Mouse (Mus musculus): ENCODE results near the gene Pgs1. TPM values are rescaled to one million over a fixed set of nuclear protein-coding genes. Genes with fewer than 3 reads are reported as not detected.
A peak's percentile ranks its signal among the peaks of the same experiment; 100 is the strongest.

The Pgs1 gene
- polyA plus RNA-seq, 1 experiment from 2014 or later, result 30.6 TPM

DNA sequence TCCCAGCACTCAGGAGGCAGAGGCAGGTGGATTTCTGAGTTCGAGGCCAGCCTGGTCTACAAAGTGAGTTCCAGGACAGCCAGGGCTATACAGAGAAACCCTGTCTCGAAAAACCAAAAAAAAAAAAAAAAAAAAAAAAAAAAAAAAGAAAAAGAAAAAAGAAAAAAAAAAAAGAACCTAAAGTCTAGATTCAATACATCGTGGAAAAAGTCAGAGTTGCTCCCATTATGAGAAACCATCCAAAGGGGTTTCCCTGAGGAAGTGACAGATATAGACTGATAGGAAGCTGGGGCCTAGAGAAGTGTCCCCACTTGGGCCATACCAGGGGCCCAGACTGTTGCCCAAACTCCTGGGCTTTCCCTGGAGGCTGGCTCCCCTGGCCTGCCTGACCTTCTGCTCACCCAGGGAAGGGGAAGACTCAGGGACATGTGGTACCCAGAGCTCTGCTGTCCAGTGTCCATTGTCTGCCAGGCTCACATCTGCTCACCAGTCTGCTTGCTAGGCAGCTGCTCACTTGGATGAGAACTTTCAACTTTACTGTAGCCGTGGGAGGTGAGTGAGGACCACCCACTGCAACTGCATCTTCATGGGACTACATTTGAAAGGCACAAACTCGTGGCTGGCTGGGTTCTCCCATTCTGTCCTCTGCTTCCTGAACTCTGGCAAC, 8.3 kb upstream of the Pgs1 start:
- no peaks in the 10 kb centered on the region for H3K9me3 ChIP-seq (ENCODE audit: control insufficient read depth, low read depth, low read length)
- no peak overlapping the region for H3K9ac ChIP-seq (replicated peaks; ENCODE audit: low read depth, low read length)
- H3K4me1 ChIP-seq (ENCODE audit: control insufficient read depth, insufficient read depth, low read length), result peaks cover 21% of the 10 kb centered on the region
- H3K36me3 ChIP-seq (ENCODE audit: control insufficient read depth, insufficient read depth, low read length), result no peaks in the 10 kb centered on the region
- 67% methylated on average over 4 of the region's 5 CpGs for WGBS
- no peak overlapping the region for H3K4me3 ChIP-seq (ENCODE audit: low read depth, low read length)
- ATAC-seq (ENCODE audit: insufficient number of reproducible peaks, insufficient read depth, low FRiP score, low read depth), result no peak
- no peak overlapping the region for H3K4me2 ChIP-seq (replicated peaks; ENCODE audit: low read depth, low read length)
- H3K27ac ChIP-seq (ENCODE audit: low read length), result no peak overlapping the region
- H3K27me3 ChIP-seq (ENCODE audit: control insufficient read depth, insufficient read depth, low read length), result no peaks in the 10 kb centered on the region

DNA sequence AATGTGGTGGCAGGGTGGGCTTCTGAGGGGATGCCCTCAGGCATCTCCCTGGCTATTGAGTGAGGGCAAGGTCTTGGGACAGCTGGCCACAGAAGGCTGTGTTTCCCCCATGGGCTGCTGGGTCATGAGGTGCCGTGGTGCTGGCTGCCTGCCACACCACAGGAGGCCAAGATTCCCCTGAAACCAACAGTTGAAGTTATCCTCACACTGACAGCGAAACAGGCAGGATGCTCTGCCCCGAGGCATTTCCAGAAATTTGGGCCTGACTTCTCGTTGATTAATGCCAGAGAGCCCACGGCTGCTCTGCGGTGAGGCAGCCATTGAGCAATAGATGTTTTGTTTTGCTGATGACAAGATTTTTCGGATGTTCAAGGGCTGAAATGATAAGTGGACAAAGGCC, 6.7 kb upstream of the Pgs1 start:
- Histone ChIP-seq H3K4me2 (replicated peaks; ENCODE audit: low read depth, low read length) (no peak overlapping the region), H3K9ac (replicated peaks; ENCODE audit: low read depth, low read length) (no peak overlapping the region), H3K36me3 (ENCODE audit: control insufficient read depth, insufficient read depth, low read length) (no peaks in the 10 kb centered on the region), H3K4me3 (ENCODE audit: low read depth, low read length) (no peak overlapping the region), H3K9me3 (ENCODE audit: control insufficient read depth, low read depth, low read length) (no peaks in the 10 kb centered on the region), H3K27me3 (ENCODE audit: control insufficient read depth, insufficient read depth, low read length) (no peaks in the 10 kb centered on the region), H3K4me1 (ENCODE audit: control insufficient read depth, insufficient read depth, low read length) (peaks cover 19% of the 10 kb centered on the region), H3K27ac (ENCODE audit: low read length) (no peak overlapping the region)
- WGBS, result 62% methylated on average over 7 of the region's 7 CpGs
- ATAC-seq (ENCODE audit: insufficient number of reproducible peaks, insufficient read depth, low FRiP score, low read depth), result no peak

DNA sequence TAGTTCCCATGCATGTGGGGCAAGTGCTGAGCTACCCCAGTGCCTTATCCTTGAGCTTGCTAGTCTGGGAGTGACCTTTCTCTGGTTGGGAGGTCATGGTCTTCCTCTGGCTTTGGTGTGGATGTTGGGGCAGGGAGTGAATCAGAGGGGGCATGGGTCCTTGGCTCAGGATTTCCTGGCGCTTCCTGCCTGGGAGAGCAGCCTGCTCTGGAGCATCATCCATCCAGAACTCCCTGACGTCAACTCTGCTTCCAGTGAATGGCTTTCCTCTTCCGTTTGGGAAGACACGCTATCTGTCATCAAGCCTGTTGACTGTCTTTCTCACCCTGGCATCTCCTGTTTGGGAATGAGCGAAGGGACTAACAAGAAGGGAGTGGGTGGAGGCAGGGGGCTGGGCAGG, 3.7 kb upstream of the Pgs1 start:
- Histone ChIP-seq H3K4me3 (ENCODE audit: low read depth, low read length) (no peak overlapping the region), H3K36me3 (ENCODE audit: control insufficient read depth, insufficient read depth, low read length) (no peaks in the 10 kb centered on the region), H3K9me3 (ENCODE audit: control insufficient read depth, low read depth, low read length) (no peaks in the 10 kb centered on the region), H3K4me2 (replicated peaks; ENCODE audit: low read depth, low read length) (no peak overlapping the region), H3K27ac (ENCODE audit: low read length) (no peak overlapping the region), H3K9ac (replicated peaks; ENCODE audit: low read depth, low read length) (no peak overlapping the region), H3K27me3 (ENCODE audit: control insufficient read depth, insufficient read depth, low read length) (no peaks in the 10 kb centered on the region), H3K4me1 (ENCODE audit: control insufficient read depth, insufficient read depth, low read length) (peaks cover 2% of the 10 kb centered on the region)
- no peak for ATAC-seq (ENCODE audit: insufficient number of reproducible peaks, insufficient read depth, low FRiP score, low read depth)
- 58% methylated on average over 5 of the region's 5 CpGs for WGBS

DNA sequence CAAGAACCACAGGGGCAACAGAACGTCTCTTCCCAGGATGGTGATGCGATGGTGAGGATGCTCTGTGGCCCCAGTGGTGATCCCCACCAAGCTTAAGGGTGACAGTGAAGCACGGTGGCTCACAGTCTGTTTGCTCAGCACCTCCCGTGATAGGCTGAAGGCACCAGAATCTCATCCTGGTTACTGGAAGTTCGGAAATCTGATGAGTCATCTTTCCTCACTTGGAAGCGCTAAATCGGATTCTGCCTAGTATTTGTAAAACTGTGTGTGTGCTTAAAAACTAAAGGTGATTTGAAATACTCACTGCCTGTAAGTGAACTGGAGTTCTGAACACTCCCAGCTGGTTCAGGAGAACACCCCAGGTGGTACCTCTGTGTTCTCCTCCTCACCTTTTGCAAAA, 2.3 kb upstream of the Pgs1 start:
- Histone ChIP-seq H3K27me3 (ENCODE audit: control insufficient read depth, insufficient read depth, low read length) (no peaks in the 10 kb centered on the region), H3K27ac (ENCODE audit: low read length) (no peak overlapping the region), H3K4me2 (replicated peaks; ENCODE audit: low read depth, low read length) (no peak overlapping the region), H3K4me1 (ENCODE audit: control insufficient read depth, insufficient read depth, low read length) (peaks cover 7% of the 10 kb centered on the region), H3K4me3 (ENCODE audit: low read depth, low read length) (no peak overlapping the region), H3K9me3 (ENCODE audit: control insufficient read depth, low read depth, low read length) (no peaks in the 10 kb centered on the region), H3K36me3 (ENCODE audit: control insufficient read depth, insufficient read depth, low read length) (no peaks in the 10 kb centered on the region), H3K9ac (replicated peaks; ENCODE audit: low read depth, low read length) (no peak overlapping the region)
- WGBS, result 55% methylated on average over 7 of the region's 7 CpGs
- ATAC-seq (ENCODE audit: insufficient number of reproducible peaks, insufficient read depth, low FRiP score, low read depth), result no peak

DNA sequence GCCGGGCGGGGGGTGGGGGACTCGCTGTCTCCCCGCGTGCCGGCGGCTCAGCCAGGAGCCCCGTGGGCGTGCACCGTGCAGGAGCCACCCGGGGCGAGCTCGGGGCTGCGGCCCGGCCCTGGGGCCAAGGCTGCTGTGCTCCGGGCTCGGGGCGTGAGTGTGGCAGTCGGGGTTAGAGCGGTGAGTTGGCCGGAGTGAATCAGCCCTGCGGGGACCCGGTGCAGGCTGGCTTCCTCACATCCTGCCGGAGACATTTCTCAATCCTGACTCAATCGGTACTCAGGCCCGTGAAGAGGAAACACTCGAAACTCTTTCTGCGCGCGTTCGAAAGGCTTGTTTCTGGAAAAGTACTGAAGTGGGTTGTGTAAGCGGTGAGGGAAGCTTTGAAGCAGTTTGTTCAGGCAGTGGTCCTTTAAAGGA, 950 bp downstream of the Pgs1 start:
- H3K9ac ChIP-seq (replicated peaks; ENCODE audit: low read depth, low read length), result peak overlapping the region; percentile 87
- peak overlapping the region; percentile 58 for H3K27ac ChIP-seq (ENCODE audit: low read length)
- no peaks in the 10 kb centered on the region for H3K9me3 ChIP-seq (ENCODE audit: control insufficient read depth, low read depth, low read length)
- peak; percentile 60; the same call in 1 of the 2 replicates for ATAC-seq (ENCODE audit: insufficient number of reproducible peaks, insufficient read depth, low FRiP score, low read depth)
- peak overlapping the region; percentile 87 for H3K4me2 ChIP-seq (replicated peaks; ENCODE audit: low read depth, low read length)
- H3K4me1 ChIP-seq (ENCODE audit: control insufficient read depth, insufficient read depth, low read length), result peaks cover 14% of the 10 kb centered on the region
- WGBS, result under 1% methylated on average over 32 of the region's 32 CpGs
- H3K36me3 ChIP-seq (ENCODE audit: control insufficient read depth, insufficient read depth, low read length), result no peaks in the 10 kb centered on the region
- H3K27me3 ChIP-seq (ENCODE audit: control insufficient read depth, insufficient read depth, low read length), result no peaks in the 10 kb centered on the region
- H3K4me3 ChIP-seq (ENCODE audit: low read depth, low read length), result peak overlapping the region; percentile 100

DNA sequence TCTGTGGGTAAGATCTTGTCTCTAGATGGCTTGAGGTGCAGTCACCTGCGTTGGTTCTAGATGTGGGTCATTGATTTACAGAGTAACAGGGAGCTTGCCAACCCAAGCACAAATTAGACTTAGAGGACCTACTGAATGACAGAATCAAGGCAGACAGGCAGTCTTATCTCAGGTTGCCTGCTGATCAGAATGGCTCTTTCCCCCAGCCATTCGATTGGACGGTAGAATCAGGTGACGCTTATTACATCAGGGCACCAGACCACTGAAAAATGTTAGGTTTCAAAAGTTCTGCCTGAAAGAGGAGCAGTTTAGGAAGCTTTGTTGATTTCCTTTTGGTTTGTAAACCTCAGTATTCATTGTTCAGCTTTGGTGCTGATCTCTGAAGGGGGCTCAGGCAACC, 1.9 kb downstream of the Pgs1 start:
- Histone ChIP-seq H3K36me3 (ENCODE audit: control insufficient read depth, insufficient read depth, low read length) (no peaks in the 10 kb centered on the region), H3K27me3 (ENCODE audit: control insufficient read depth, insufficient read depth, low read length) (no peaks in the 10 kb centered on the region), H3K4me1 (ENCODE audit: control insufficient read depth, insufficient read depth, low read length) (peaks cover 19% of the 10 kb centered on the region), H3K9me3 (ENCODE audit: control insufficient read depth, low read depth, low read length) (no peaks in the 10 kb centered on the region), H3K4me3 (ENCODE audit: low read depth, low read length) (peak overlapping the region; percentile 100; the same call in 1 of the 2 replicates), H3K4me2 (replicated peaks; ENCODE audit: low read depth, low read length) (peak overlapping the region; percentile 87), H3K27ac (ENCODE audit: low read length) (no peak overlapping the region), H3K9ac (replicated peaks; ENCODE audit: low read depth, low read length) (no peak overlapping the region)
- ATAC-seq (ENCODE audit: insufficient number of reproducible peaks, insufficient read depth, low FRiP score, low read depth), result no peak
- 70% methylated on average over 4 of the region's 4 CpGs for WGBS

DNA sequence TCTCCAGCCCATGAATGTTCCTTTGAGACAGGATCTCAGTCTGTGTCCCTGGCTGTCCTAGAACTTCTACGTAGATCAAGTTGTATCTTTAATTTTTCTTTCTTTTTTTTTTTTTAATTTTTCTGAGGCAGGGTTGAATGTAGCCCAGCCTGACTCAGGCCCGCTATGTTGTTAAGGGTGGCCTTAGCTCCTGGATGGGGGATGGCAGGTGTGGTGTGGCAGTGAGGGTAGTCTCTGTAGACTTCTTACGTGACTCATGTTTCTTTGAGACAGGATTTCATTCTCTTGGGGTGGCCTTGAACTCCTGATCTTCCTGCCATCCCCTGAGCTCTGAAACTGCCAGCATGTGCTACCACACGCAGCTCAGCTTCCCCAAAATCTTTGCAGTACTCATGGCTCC, 3.1 kb downstream of the Pgs1 start:
- H3K36me3 ChIP-seq (ENCODE audit: control insufficient read depth, insufficient read depth, low read length), result no peaks in the 10 kb centered on the region
- ATAC-seq (ENCODE audit: insufficient number of reproducible peaks, insufficient read depth, low FRiP score, low read depth), result no peak
- H3K27me3 ChIP-seq (ENCODE audit: control insufficient read depth, insufficient read depth, low read length), result no peaks in the 10 kb centered on the region
- H3K4me1 ChIP-seq (ENCODE audit: control insufficient read depth, insufficient read depth, low read length), result peaks cover 32% of the 10 kb centered on the region
- 87% methylated on average over 4 of the region's 4 CpGs for WGBS
- H3K9me3 ChIP-seq (ENCODE audit: control insufficient read depth, low read depth, low read length), result no peaks in the 10 kb centered on the region
- H3K9ac ChIP-seq (replicated peaks; ENCODE audit: low read depth, low read length), result no peak overlapping the region
- no peak overlapping the region for H3K4me2 ChIP-seq (replicated peaks; ENCODE audit: low read depth, low read length)
- no peak overlapping the region for H3K4me3 ChIP-seq (ENCODE audit: low read depth, low read length)
- no peak overlapping the region for H3K27ac ChIP-seq (ENCODE audit: low read length)

DNA sequence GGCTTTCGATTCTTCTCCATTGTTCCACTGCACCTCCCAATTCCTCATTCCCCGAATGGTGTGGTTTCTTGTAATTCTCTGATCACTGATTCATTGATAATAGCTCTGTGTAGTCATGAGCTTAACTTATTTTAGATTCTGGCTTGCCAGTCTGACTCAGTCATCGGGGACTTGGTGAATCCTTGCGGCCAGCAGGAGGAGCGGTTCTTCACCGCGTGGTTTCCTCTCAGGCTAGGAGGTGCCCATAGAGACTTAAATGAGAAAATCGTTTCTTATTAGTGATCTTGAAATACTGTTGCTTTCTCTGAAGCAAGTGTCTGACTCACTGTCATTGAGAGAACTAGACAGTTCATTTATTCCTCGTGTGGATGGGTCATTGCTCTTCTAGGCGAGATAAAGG, 3.8 kb downstream of the Pgs1 start:
- ATAC-seq (ENCODE audit: insufficient number of reproducible peaks, insufficient read depth, low FRiP score, low read depth), result no peak

More for the DNA sequence above, 3.8 kb downstream of the Pgs1 start:
- H3K4me2 ChIP-seq (replicated peaks; ENCODE audit: low read depth, low read length), result no peak overlapping the region
- no peaks in the 10 kb centered on the region for H3K27me3 ChIP-seq (ENCODE audit: control insufficient read depth, insufficient read depth, low read length)
- no peak overlapping the region for H3K27ac ChIP-seq (ENCODE audit: low read length)
- H3K9ac ChIP-seq (replicated peaks; ENCODE audit: low read depth, low read length), result no peak overlapping the region
- H3K4me1 ChIP-seq (ENCODE audit: control insufficient read depth, insufficient read depth, low read length), result peaks cover 39% of the 10 kb centered on the region
- WGBS, result 55% methylated on average over 10 of the region's 10 CpGs
- H3K9me3 ChIP-seq (ENCODE audit: control insufficient read depth, low read depth, low read length), result no peaks in the 10 kb centered on the region
- no peak overlapping the region for H3K4me3 ChIP-seq (ENCODE audit: low read depth, low read length)
- H3K36me3 ChIP-seq (ENCODE audit: control insufficient read depth, insufficient read depth, low read length), result no peaks in the 10 kb centered on the region
